Mouse (Mus musculus): Measurements from ENCODE around the gene Spire2. TPM values are rescaled to one million over a fixed set of nuclear protein-coding genes. Genes with fewer than 3 reads are reported as not detected.

Gene Spire2
- polyA plus RNA-seq, 1 experiment from 2014 or later: 3.1 TPM

DNA sequence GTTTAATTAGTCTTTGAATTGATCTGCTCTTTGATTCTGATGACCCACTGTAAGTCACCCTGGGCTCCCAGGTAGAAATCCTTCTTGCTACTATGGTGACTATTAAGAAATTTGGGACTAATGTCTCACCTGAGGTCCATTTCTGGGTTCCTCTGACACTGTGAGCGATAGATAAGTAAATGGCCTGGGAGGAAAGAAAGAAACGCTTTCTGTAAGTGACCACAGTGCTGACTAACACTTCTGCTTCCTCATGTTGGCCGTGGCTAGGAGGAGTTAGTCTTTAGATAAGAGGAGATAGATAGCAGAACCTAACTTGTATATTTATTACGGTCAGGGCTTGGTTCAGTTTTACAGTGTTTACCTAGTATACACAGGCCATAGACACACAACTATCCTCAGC, 3.2 kb upstream of the Spire2 start:
- no peak for ATAC-seq (ENCODE audit: insufficient number of reproducible peaks, insufficient read depth, low FRiP score, low read depth)
- H3K27me3 ChIP-seq (ENCODE audit: control insufficient read depth, insufficient read depth, low read length): peaks cover 2% of the 10 kb centered on the region; the same call in 1 of the 2 replicates
- H3K9me3 ChIP-seq (ENCODE audit: control insufficient read depth, low read depth, low read length): no peaks in the 10 kb centered on the region
- H3K36me3 ChIP-seq (ENCODE audit: control insufficient read depth, insufficient read depth, low read length): no peaks in the 10 kb centered on the region
- no peak overlapping the region for H3K27ac ChIP-seq (ENCODE audit: low read length)
- H3K4me1 ChIP-seq (ENCODE audit: control insufficient read depth, insufficient read depth, low read length): peaks cover 18% of the 10 kb centered on the region; the same call in 1 of the 2 replicates
- H3K9ac ChIP-seq (replicated peaks; ENCODE audit: low read depth, low read length): no peak overlapping the region
- no peak overlapping the region for H3K4me2 ChIP-seq (replicated peaks; ENCODE audit: low read depth, low read length)
- WGBS: 67% methylated on average over 4 of the region's 4 CpGs
- no peak overlapping the region for H3K4me3 ChIP-seq (ENCODE audit: low read depth, low read length)

DNA sequence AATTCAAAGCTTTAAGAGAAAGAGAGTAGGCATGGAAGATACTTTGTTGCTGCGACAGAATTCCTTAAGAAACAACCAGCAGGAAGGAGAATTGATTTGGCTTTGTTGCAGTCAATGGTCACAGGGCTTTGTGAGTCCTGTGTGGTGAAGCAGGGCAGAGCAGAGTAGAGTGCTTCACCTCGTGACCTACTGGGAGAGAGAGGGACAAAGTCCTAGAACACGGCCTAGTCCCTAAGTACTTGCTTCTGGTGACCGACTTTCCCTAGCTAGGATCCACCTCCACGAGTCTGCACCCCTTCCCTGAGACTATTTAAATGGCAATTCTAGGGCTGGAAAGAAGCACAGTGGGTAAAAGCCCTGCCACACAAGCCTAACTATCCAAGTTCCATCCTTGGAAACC, 2.6 kb upstream of the Spire2 start:
- no peak for ATAC-seq (ENCODE audit: insufficient number of reproducible peaks, insufficient read depth, low FRiP score, low read depth)
- H3K4me3 ChIP-seq (ENCODE audit: low read depth, low read length): no peak overlapping the region
- H3K9ac ChIP-seq (replicated peaks; ENCODE audit: low read depth, low read length): no peak overlapping the region
- H3K27me3 ChIP-seq (ENCODE audit: control insufficient read depth, insufficient read depth, low read length): peaks cover 2% of the 10 kb centered on the region; the same call in 1 of the 2 replicates
- H3K27ac ChIP-seq (ENCODE audit: low read length): no peak overlapping the region
- no peak overlapping the region for H3K4me2 ChIP-seq (replicated peaks; ENCODE audit: low read depth, low read length)
- peaks cover 18% of the 10 kb centered on the region; the same call in 1 of the 2 replicates for H3K4me1 ChIP-seq (ENCODE audit: control insufficient read depth, insufficient read depth, low read length)
- H3K9me3 ChIP-seq (ENCODE audit: control insufficient read depth, low read depth, low read length): no peaks in the 10 kb centered on the region
- H3K36me3 ChIP-seq (ENCODE audit: control insufficient read depth, insufficient read depth, low read length): no peaks in the 10 kb centered on the region
- 72% methylated on average over 5 of the region's 5 CpGs for WGBS

DNA sequence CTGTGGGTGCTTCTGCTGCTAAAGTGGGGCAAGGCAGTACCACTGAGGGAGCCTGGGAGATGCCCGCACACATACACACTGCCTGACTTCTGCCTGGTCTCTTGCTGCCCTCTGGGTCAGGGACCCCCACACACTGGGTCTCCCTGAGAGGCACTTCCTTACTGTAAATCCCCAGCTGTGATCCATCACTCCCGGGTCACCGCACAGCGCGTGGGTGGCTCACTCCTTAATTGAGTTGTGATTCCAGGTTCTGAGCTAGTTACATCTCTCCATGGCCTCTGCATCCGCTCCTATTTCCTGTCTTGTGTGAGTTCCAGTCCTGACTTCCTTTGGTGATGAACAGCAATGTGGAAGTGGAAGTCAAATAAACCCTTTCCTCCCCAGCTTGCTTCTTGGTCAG, 1.8 kb upstream of the Spire2 start:
- Histone ChIP-seq H3K27ac (ENCODE audit: low read length) (no peak overlapping the region), H3K36me3 (ENCODE audit: control insufficient read depth, insufficient read depth, low read length) (no peaks in the 10 kb centered on the region), H3K4me1 (ENCODE audit: control insufficient read depth, insufficient read depth, low read length) (peaks cover 18% of the 10 kb centered on the region; the same call in 1 of the 2 replicates), H3K4me3 (ENCODE audit: low read depth, low read length) (no peak overlapping the region), H3K27me3 (ENCODE audit: control insufficient read depth, insufficient read depth, low read length) (peaks cover 2% of the 10 kb centered on the region; the same call in 1 of the 2 replicates), H3K4me2 (replicated peaks; ENCODE audit: low read depth, low read length) (no peak overlapping the region), H3K9ac (replicated peaks; ENCODE audit: low read depth, low read length) (no peak overlapping the region), H3K9me3 (ENCODE audit: control insufficient read depth, low read depth, low read length) (no peaks in the 10 kb centered on the region)
- no peak for ATAC-seq (ENCODE audit: insufficient number of reproducible peaks, insufficient read depth, low FRiP score, low read depth)
- WGBS: 42% methylated on average over 6 of the region's 6 CpGs

DNA sequence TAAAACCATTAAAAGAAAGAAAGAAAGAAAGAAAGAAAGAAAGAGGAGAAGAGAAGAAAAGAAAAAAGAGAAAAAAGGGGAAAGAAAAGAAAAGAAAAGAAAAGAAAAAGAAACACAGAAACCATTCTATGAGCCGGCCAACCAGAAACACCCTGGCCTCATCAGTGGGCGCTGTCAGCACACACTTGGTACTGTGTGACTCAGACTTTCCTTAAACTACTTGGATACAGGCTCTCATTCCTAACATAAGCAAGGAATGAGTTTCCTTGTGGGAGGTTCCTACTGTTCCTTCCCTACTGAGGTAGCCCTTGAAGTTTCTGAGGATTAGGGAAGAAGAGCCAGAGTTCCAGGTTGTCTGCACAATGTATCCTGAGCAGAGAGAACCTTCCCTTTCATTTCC, 1.2 kb upstream of the Spire2 start:
- no peak overlapping the region for H3K4me2 ChIP-seq (replicated peaks; ENCODE audit: low read depth, low read length)
- no peak overlapping the region for H3K9ac ChIP-seq (replicated peaks; ENCODE audit: low read depth, low read length)
- no peak overlapping the region for H3K27ac ChIP-seq (ENCODE audit: low read length)
- 72% methylated on average over 2 of the region's 2 CpGs for WGBS
- H3K4me3 ChIP-seq (ENCODE audit: low read depth, low read length): no peak overlapping the region
- H3K4me1 ChIP-seq (ENCODE audit: control insufficient read depth, insufficient read depth, low read length): peaks cover 18% of the 10 kb centered on the region; the same call in 1 of the 2 replicates
- no peak for ATAC-seq (ENCODE audit: insufficient number of reproducible peaks, insufficient read depth, low FRiP score, low read depth)
- H3K27me3 ChIP-seq (ENCODE audit: control insufficient read depth, insufficient read depth, low read length): peaks cover 2% of the 10 kb centered on the region; the same call in 1 of the 2 replicates
- H3K36me3 ChIP-seq (ENCODE audit: control insufficient read depth, insufficient read depth, low read length): no peaks in the 10 kb centered on the region
- no peaks in the 10 kb centered on the region for H3K9me3 ChIP-seq (ENCODE audit: control insufficient read depth, low read depth, low read length)

DNA sequence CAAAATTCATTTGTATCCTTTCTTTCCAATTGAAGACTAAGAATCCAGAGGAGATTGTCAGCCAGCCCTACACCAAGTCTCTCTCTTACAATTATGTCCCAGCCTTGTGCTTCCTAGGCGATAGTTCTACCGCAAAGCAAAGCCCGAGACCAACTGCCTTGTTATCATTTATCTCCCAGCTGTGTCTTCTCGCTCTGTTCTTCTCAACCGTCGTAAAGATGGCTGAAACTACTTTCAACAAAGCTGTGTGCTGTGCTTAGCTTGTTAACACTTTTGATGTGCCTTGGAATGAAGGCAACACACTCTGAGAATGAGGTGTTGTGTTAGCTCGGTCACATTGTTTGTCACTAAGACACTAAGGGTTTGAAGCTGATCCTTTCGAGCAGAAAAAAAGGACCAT, 703 bp upstream of the Spire2 start:
- no peak overlapping the region for H3K27ac ChIP-seq (ENCODE audit: low read length)
- 28% methylated on average over 8 of the region's 8 CpGs for whole genome bisulfite sequencing
- H3K4me2 ChIP-seq (replicated peaks; ENCODE audit: low read depth, low read length): peak overlapping the region; percentile 89
- H3K36me3 ChIP-seq (ENCODE audit: control insufficient read depth, insufficient read depth, low read length): no peaks in the 10 kb centered on the region
- ATAC-seq (ENCODE audit: insufficient number of reproducible peaks, insufficient read depth, low FRiP score, low read depth): no peak
- H3K4me1 ChIP-seq (ENCODE audit: control insufficient read depth, insufficient read depth, low read length): peaks cover 18% of the 10 kb centered on the region; the same call in 1 of the 2 replicates
- no peaks in the 10 kb centered on the region for H3K9me3 ChIP-seq (ENCODE audit: control insufficient read depth, low read depth, low read length)
- no peak overlapping the region for H3K9ac ChIP-seq (replicated peaks; ENCODE audit: low read depth, low read length)
- H3K4me3 ChIP-seq (ENCODE audit: low read depth, low read length): peak overlapping the region; percentile 47; the same call in 1 of the 2 replicates
- H3K27me3 ChIP-seq (ENCODE audit: control insufficient read depth, insufficient read depth, low read length): peaks cover 2% of the 10 kb centered on the region; the same call in 1 of the 2 replicates

DNA sequence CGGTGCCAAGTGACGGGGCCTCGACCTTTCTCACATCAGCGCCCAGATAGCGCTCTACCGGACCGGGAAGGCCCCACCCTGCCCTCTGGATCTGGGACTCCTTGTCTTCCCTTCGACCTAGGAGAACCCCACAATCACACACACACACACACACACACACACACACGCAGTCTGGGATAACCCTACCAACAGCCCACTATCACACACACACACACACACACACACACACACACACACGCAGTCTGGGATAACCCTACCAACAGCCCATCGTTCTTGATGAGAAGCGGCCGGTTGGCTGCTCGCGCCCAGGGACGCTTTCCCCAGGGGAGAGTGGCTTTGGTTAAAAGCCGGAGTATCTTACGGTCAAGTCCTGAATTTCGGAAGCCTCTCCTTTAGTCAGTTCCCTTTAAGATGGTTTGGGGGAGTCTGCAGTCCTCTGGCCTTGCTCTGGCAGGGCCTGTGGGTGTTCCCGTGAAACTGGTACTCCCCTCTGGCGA, 626 bp downstream of the Spire2 start:
- ATAC-seq (ENCODE audit: insufficient number of reproducible peaks, insufficient read depth, low FRiP score, low read depth): peak; percentile 21; the same call in 1 of the 2 replicates
- H3K4me3 ChIP-seq (ENCODE audit: low read depth, low read length): peak overlapping the region; percentile 47
- 3% methylated on average over 21 of the region's 21 CpGs for WGBS

DNA sequence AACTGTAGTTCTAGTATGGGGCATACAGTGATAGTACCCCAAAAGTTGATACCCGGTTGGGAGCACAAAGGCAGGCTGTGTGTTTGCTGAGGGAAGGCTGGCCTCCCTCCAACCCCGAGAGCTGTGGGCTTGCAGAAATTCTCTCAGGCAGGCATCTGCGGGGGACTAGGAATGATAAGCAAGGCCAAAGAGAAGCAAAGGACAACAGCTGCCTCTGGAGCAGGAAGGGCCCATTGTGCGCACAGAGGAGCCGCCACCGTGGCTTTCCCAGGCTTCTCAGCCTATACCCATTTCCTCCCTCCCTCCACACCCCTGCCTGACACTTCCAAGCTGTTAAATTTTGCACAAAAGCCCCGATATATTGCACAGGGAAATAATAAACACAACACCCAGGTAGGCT, 1.4 kb downstream of the Spire2 start:
- Histone ChIP-seq H3K27me3 (ENCODE audit: control insufficient read depth, insufficient read depth, low read length) (peaks cover 2% of the 10 kb centered on the region; the same call in 1 of the 2 replicates), H3K4me3 (ENCODE audit: low read depth, low read length) (no peak overlapping the region; the same call in 1 of the 2 replicates), H3K36me3 (ENCODE audit: control insufficient read depth, insufficient read depth, low read length) (no peaks in the 10 kb centered on the region), H3K9me3 (ENCODE audit: control insufficient read depth, low read depth, low read length) (no peaks in the 10 kb centered on the region), H3K4me1 (ENCODE audit: control insufficient read depth, insufficient read depth, low read length) (peaks cover 18% of the 10 kb centered on the region; the same call in 1 of the 2 replicates), H3K27ac (ENCODE audit: low read length) (no peak overlapping the region), H3K9ac (replicated peaks; ENCODE audit: low read depth, low read length) (no peak overlapping the region), H3K4me2 (replicated peaks; ENCODE audit: low read depth, low read length) (no peak overlapping the region)
- WGBS: 8% methylated on average over 7 of the region's 7 CpGs
- ATAC-seq (ENCODE audit: insufficient number of reproducible peaks, insufficient read depth, low FRiP score, low read depth): no peak

More for the DNA sequence above, 626 bp downstream of the Spire2 start:
- Histone ChIP-seq H3K36me3 (ENCODE audit: control insufficient read depth, insufficient read depth, low read length) (no peaks in the 10 kb centered on the region), H3K9ac (replicated peaks; ENCODE audit: low read depth, low read length) (0 out of 2 replicates have a peak overlapping the region, but pooled peaks have one; percentile 10), H3K4me2 (replicated peaks; ENCODE audit: low read depth, low read length) (peak overlapping the region; percentile 89), H3K27ac (ENCODE audit: low read length) (no peak overlapping the region), H3K9me3 (ENCODE audit: control insufficient read depth, low read depth, low read length) (no peaks in the 10 kb centered on the region), H3K27me3 (ENCODE audit: control insufficient read depth, insufficient read depth, low read length) (peaks cover 2% of the 10 kb centered on the region; the same call in 1 of the 2 replicates), H3K4me1 (ENCODE audit: control insufficient read depth, insufficient read depth, low read length) (peaks cover 18% of the 10 kb centered on the region; the same call in 1 of the 2 replicates)

DNA sequence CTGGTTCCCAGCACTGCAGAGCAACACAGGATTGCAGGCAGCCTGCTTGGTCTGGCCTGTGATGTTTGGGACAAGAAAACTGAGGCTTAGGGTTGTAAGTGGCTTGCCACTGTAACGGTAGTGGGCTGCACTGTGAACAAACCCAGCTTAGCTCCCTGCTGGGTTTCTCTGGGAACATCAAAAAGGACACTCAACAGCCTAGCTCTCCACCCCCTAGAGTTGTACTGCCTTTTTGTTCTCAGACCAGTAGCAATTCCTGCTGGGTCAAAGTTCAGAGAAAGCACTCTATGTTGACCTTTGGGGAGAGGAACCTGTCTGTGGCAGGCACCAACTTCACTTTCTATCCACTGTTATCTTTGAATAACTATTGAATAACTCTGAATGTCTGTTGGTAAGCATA, 2.0 kb downstream of the Spire2 start:
- WGBS: 13% methylated on average over 1 of the region's 1 CpGs
- ATAC-seq (ENCODE audit: insufficient number of reproducible peaks, insufficient read depth, low FRiP score, low read depth): no peak
- Histone ChIP-seq H3K4me2 (replicated peaks; ENCODE audit: low read depth, low read length) (no peak overlapping the region), H3K36me3 (ENCODE audit: control insufficient read depth, insufficient read depth, low read length) (no peaks in the 10 kb centered on the region), H3K27me3 (ENCODE audit: control insufficient read depth, insufficient read depth, low read length) (peaks cover 2% of the 10 kb centered on the region; the same call in 1 of the 2 replicates), H3K4me3 (ENCODE audit: low read depth, low read length) (no peak overlapping the region), H3K4me1 (ENCODE audit: control insufficient read depth, insufficient read depth, low read length) (peaks cover 18% of the 10 kb centered on the region; the same call in 1 of the 2 replicates), H3K27ac (ENCODE audit: low read length) (no peak overlapping the region), H3K9ac (replicated peaks; ENCODE audit: low read depth, low read length) (no peak overlapping the region), H3K9me3 (ENCODE audit: control insufficient read depth, low read depth, low read length) (no peaks in the 10 kb centered on the region)

Measured in stomach, embryonic 14.5 days (tissue).